Mouse (Mus musculus) NIH3T3 (cell line): ENCODE results near the gene Fbxo22.
"Not testable (repeated sequence)": the region's sequence is repeated elsewhere in the genome, so short reads cannot be mapped to it uniquely, and the experiment has no call there.

Source experiments
- DNase-seq: peaks from one replicate; pipeline ENCODE4 v3.0.0-alpha.2; 2012; ENCODE audit warnings: low read depth

Gene Fbxo22

DNA sequence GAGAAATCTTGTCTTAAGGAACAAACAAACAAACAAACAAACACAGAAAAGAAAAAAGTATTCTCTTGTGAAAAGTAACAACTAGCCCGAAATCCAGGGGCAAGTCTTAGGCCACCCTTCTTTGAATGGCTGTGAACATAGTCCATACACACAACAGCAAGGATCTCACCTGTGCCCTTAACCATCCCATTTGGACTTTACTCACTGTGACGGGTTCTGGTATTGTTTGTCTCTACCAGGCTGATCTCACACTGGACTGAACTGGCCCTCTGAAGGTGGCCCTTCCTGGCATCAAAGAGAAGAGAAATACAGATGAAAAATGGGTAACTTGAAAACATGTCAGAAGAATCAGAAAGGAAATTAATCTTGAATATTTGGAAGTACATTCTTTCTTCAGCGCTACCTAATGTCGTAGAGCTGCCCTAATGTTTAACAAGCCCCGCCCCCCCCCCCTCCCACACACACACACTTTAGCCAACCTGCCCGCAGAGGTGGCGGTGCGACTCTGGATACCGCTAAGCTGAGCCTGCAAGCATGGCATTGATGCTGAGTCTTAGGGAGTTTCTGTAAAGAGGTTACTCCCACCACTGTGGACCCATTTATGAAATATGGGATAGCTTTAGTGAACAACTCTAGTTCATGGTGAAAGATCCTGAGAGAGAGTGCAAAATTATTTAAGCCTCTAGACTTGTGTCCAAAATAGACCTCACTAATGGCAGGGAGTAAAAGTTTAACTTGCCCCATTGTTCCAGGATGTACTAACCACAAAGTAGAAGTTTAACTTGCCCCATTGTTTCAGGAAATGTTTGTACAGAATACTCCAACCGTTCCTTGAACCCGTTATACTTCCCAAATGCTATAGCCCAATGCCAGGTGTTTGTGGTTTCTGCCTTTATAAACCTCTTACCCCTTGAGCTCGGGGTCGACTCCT lies 27.8 kb downstream of the Fbxo22 start:
- no peak for DNase-seq

- no peak for DNase-seq
These were observed 32.1 kb downstream of the Fbxo22 start for GRCm38 (mm10) chr9:55240852-55241251.

- DNase-seq, result no peak
These were observed 33.3 kb downstream of the Fbxo22 start for GRCm38 (mm10) chr9:55241863-55242685.

- no peak for DNase-seq
These were observed 34.6 kb downstream of the Fbxo22 start for GRCm38 (mm10) chr9:55243280-55243679.

GRCm38 (mm10) chr9:55244079-55244478 lies 35.4 kb downstream of the Fbxo22 start:
- no peak for DNase-seq

GRCm38 (mm10) chr9:55245057-55245750 lies 36.5 kb downstream of the Fbxo22 start:
- not testable (repeated sequence) for DNase-seq

DNA sequence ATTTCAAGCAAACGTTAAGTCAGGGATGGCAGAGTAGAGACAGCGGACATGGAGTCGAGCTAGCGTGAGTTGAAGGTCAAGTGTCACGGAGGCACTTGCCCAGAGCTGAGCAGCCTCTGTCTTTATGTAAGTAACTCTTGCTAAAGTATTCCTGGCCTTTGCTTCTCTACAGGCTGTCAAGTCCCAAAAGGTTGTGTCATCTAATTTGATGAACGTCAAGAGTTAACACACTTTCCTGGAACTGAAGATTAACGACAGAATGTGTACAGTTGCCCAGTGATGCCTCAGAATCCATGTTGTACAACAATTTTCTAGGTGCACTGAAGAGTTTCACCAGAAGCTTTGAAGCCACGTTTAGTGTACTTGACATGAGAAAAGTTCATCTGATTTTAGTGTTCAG lies 37.7 kb downstream of the Fbxo22 start:
- no peak for DNase-seq

DNA sequence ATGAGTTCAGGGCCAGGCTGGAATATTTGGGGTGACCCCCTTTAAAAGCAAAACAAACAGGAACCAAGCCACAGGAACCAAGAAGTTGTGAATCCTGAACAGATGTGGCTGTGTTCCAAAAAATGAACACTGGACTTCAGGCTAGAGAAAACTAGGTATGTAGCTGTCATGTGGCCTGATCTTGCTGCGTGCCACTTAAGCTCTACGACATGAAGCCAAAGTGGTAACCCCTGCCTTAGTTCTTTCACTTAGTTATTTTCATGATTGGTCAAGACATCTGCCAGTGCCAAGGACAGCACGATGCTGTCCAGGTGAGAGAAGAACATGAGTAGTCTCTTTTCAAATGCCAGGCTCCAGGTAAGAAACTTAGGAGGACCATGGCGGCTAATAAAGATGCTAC lies 38.2 kb downstream of the Fbxo22 start:
- no peak for DNase-seq

- DNase-seq, result no peak
These were observed 39.7 kb downstream of the Fbxo22 start for GRCm38 (mm10) chr9:55248465-55248864.

DNA sequence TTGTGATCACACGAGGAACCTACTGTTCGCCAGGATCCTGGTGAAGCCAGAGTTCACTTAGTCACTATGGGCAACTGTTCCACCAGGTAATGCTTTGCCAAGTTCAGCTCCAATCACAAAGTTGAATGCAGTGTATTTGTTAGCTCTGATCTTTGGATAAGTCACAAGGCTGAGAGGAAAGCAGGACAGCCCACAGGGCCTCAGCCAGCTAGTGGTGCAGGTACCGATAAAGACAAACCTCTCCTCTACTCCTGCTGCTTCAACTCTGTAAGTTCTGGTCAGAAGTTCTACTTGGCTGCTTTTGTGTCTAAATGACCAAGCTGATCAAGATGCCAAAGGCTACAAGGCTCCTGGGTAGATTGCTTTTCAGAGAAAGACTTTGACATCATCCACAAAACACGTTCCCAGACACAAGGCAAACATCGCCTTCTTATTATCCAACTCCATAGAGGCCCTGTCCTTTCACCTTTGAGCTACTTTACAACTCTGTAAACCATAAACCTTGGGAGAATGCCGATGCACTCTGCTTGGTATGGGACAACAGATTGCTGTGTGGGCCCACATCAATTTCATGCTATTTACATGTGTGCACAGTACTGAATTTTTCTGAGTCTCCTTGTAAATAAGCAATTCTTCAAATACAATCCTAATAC lies 42.0 kb downstream of the Fbxo22 start:
- DNase-seq, result no peak

DNA sequence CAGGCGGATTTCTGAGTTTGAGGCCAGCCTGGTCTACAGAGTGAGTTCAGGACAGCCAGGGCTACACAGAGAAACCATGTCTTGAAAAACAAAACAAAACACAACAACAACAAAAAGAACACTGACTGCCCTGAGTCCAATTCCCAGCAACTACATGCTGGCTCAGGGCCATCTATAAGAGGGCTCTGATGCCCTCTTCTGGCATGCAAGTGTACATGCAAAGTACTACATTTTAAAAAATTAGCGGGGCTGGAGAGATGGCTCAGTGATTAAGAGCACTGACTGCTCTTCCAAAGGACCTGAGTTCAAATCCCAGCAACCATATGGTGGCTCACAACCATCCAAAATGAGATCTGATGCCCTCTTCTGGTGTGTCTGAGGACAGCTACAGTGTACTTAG lies 43.4 kb downstream of the Fbxo22 start:
- peak; percentile 18 for DNase-seq

GRCm38 (mm10) chr9:55253849-55254248 lies 45.1 kb downstream of the Fbxo22 start:
- DNase-seq, result no peak

GRCm38 (mm10) chr9:55255056-55255455 lies 46.3 kb downstream of the Fbxo22 start:
- no peak for DNase-seq

DNA sequence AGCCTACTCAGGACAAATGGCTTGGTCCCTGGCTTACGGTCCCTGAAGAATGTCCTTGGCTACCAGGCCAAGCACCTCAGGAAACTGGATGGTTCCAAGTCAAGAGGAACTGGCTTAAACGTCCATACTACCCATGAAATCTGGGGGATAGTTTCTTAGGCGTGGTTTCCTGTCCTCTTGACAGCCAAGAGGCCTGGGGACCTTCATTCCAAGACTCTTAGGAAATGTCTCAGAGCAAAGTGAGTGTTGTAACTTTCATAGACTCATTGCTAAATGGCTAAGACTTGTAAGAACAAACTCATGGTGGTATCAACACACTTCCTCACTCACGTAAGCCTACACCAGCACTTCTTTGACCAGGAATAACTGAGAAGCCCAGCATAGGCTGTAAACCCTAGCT lies 46.9 kb downstream of the Fbxo22 start:
- no peak for DNase-seq

- no peak for DNase-seq
These were observed 48.4 kb downstream of the Fbxo22 start for GRCm38 (mm10) chr9:55257105-55257504.

- no peak for DNase-seq
These were observed 51.0 kb downstream of the Fbxo22 start for GRCm38 (mm10) chr9:55259741-55260140.

DNA sequence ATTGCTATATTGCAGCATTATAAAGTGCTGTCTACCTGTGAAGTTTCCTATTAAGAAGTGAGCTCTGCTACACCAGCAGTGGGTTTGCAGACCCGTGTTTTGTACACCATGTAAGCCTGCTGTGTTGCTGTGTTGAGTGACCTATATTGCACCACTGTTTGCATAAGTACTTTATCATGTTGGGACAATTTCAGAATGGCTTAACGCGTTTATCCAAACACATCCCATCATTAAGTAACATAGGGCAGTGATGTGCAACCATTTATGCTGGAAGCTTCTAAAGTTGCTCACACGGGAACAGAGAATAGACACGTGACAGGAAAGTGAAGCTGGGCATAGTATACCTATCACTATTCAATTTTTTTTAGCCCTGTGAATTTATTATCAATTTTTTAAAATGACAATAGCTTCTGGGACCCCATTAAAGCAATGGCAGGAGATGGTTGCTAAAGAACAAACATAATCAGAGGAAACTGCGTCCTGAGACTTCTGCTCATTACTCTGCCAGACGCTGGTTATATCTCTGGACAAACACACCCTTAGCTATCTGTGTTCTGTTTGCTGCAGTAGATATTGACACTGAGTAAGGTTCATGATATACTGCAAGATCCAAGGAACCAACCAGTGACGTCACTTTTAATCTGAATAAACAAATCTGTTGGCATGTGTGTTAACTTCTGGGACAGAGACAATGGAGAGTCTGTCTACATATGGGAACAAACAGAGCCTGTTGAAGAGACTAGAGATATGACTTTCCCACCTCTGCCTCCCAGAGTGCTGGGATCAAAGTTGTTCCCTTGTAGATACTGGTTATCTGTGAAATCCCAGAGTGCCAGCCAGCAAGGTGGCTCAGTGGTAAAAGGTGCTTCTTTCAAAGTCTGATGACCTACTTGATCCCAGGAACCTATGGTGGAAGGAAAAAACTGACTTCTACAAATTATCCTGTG lies 55.9 kb downstream of the Fbxo22 start:
- DNase-seq, result no peak

- DNase-seq, result no peak
These were observed 63.3 kb downstream of the Fbxo22 start for GRCm38 (mm10) chr9:55271960-55272560.

- no peak for DNase-seq
These were observed 65.2 kb downstream of the Fbxo22 start for GRCm38 (mm10) chr9:55273906-55274305.
